Mouse (Mus musculus): ENCODE measurements around the gene Pde6g.

The Pde6g gene

GRCm38 (mm10) chr11:120467051-120467735 lies 13.9 kb upstream of the Pde6g start, which contains the start of gene Arl16:
Gene Arl16 (minus strand): TSS chr11:120467607.
- peak; percentile 96 for DNase-seq (ENCODE audit: low spot score)

GRCm38 (mm10) chr11:120465521-120465920 lies 12.2 kb upstream of the Pde6g start:
- DNase-seq (ENCODE audit: low spot score), result no peak

GRCm38 (mm10) chr11:120464365-120464764 lies 11.1 kb upstream of the Pde6g start:
- DNase-seq (ENCODE audit: low spot score), result no peak

- DNase-seq (ENCODE audit: low spot score), result no peak
These were observed 10.2 kb upstream of the Pde6g start for GRCm38 (mm10) chr11:120463536-120463935.

GRCm38 (mm10) chr11:120458847-120459597 lies 5.7 kb upstream of the Pde6g start:
- DNase-seq (ENCODE audit: low spot score), result no peak

GRCm38 (mm10) chr11:120457772-120458751 lies 4.8 kb upstream of the Pde6g start, which contains the start of the genes Oxld1 and Ccdc137:
Gene Oxld1 (minus strand): TSS chr11:120458068.
Gene Ccdc137 (plus strand): TSS chr11:120458115.
- DNase-seq (ENCODE audit: low spot score), result peak; percentile 77

- peak; percentile 48 for DNase-seq (ENCODE audit: low spot score)
These were observed 4.1 kb upstream of the Pde6g start for GRCm38 (mm10) chr11:120457370-120457769.

- peak; percentile 45 for DNase-seq (ENCODE audit: low spot score)
These were observed 2.1 kb upstream of the Pde6g start for GRCm38 (mm10) chr11:120455413-120455812.

GRCm38 (mm10) chr11:120454965-120455364 lies 1.7 kb upstream of the Pde6g start:
- DNase-seq (ENCODE audit: low spot score), result no peak

- DNase-seq (ENCODE audit: low spot score), result no peak
These were observed 1.1 kb downstream of the Pde6g start for GRCm38 (mm10) chr11:120452246-120452645.

- DNase-seq (ENCODE audit: low spot score), result no peak
These were observed 6.1 kb downstream of the Pde6g start for GRCm38 (mm10) chr11:120447179-120447578.

- DNase-seq (ENCODE audit: low spot score), result no peak
These were observed 7.8 kb downstream of the Pde6g start for GRCm38 (mm10) chr11:120445475-120445874.

- no peak for DNase-seq (ENCODE audit: low spot score)
These were observed 9.2 kb downstream of the Pde6g start for GRCm38 (mm10) chr11:120444106-120444505.

- DNase-seq (ENCODE audit: low spot score), result no peak
These were observed 10.5 kb downstream of the Pde6g start for GRCm38 (mm10) chr11:120442765-120443280.

- DNase-seq (ENCODE audit: low spot score), result no peak
These were observed 11.0 kb downstream of the Pde6g start, which contains the start of gene Tspan10 for GRCm38 (mm10) chr11:120442344-120442743. Gene Tspan10 (plus strand): TSS chr11:120442644.

GRCm38 (mm10) chr11:120437857-120438385 lies 15.4 kb downstream of the Pde6g start:
- DNase-seq (ENCODE audit: low spot score), result no peak

GRCm38 (mm10) chr11:120437152-120437856 lies 16.0 kb downstream of the Pde6g start, which contains the start of gene Nploc4:
Gene Nploc4 (minus strand): TSS chr11:120437708.
- DNase-seq (ENCODE audit: low spot score), result peak; percentile 73

GRCm38 (mm10) chr11:120426727-120427126 lies 26.6 kb downstream of the Pde6g start:
- DNase-seq (ENCODE audit: low spot score), result no peak

GRCm38 (mm10) chr11:120423569-120424295 lies 29.6 kb downstream of the Pde6g start:
- DNase-seq (ENCODE audit: low spot score), result peak; percentile 57

Data from c-Kit-positive CD71-positive TER-119-positive erythroid progenitor cells, embryonic 14.5 days (primary cell).